ENCODE assay signal across 26 mouse cellular contexts in the genomic region with DNA sequence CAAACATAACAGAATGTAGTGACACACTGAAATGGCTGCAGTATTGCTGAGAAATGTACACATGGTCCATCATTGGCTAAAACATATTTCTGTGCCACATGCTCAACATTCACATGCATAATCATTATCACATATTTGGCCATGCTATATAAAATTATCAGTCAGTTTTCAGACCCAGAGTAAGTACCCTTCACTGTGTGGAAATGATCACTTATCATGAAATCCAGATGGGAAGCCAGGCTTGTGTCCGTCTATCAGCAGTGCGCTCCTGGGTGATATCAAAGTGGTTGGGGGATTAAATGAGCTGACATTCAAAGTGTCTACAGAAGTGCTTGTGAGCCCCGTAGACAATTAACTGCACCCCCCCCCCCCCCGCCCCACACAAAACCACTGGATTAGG.
"Had no signal": no experiment of that assay in that cellular context is flagged by ENCODE, and none has a peak within 500 bp of the region (broad histone marks: within the 10 kb centered on the region; RNA-seq: fewer than 3 reads in every experiment).

No protein-coding gene starts in this region.

- H3K27ac ChIP-seq: gastrocnemius, adult 2 months; heart, embryonic 10.5 days; hindbrain, embryonic 10.5 days; hindbrain, embryonic 12.5 days; hindbrain, embryonic 14.5 days; intestine, embryonic 15.5 days; layer of hippocampus, adult 2 months; left cerebral cortex, adult 2 months; limb, embryonic 10.5 days; limb, embryonic 12.5 days; liver, embryonic 13.5 days had no signal

- H3K36me3 ChIP-seq: heart, embryonic 10.5 days; heart, embryonic 12.5 days; hindbrain, embryonic 10.5 days; hindbrain, embryonic 12.5 days; intestine, embryonic 15.5 days; limb, embryonic 10.5 days; limb, embryonic 12.5 days; liver, embryonic 13.5 days had no signal

- H3K27me3 ChIP-seq: heart, embryonic 12.5 days; hindbrain, embryonic 12.5 days; intestine, embryonic 15.5 days; limb, embryonic 12.5 days; liver, embryonic 13.5 days had no signal

- DNase-seq: gastrocnemius, adult 2 months; gastrocnemius, postnatal 10 days; gastrocnemius, postnatal 25 days; heart, adult 18-20 months; heart, postnatal 10 days; heart, postnatal 4 days; kidney, adult 18-20 months; kidney, adult 8-10 months; kidney, postnatal 10 days; kidney, postnatal 25 days; kidney, postnatal 4 days; liver; liver, embryonic 13.5 days had no signal

- ATAC-seq: hindbrain, embryonic 16.5 days; inflammation-experienced regulatory T-cells, adult 6 months; intestine, embryonic 15.5 days; intestine, postnatal 0 days had no signal

- H3K9ac ChIP-seq: heart, embryonic 12.5 days; hindbrain, embryonic 12.5 days; hindbrain, embryonic 14.5 days; intestine, embryonic 15.5 days; limb, embryonic 12.5 days; liver, embryonic 13.5 days had no signal

- H3K9me3 ChIP-seq: heart, embryonic 10.5 days; heart, embryonic 12.5 days; hindbrain, embryonic 10.5 days; hindbrain, embryonic 12.5 days; intestine, embryonic 15.5 days; limb, embryonic 10.5 days; limb, embryonic 12.5 days; liver, embryonic 13.5 days had no signal

- H3K4me1 ChIP-seq: heart, embryonic 10.5 days; heart, embryonic 12.5 days; hindbrain, embryonic 10.5 days; hindbrain, embryonic 12.5 days; intestine, embryonic 15.5 days; limb, embryonic 10.5 days; limb, embryonic 12.5 days; liver, embryonic 13.5 days had no signal

- H3K4me3 ChIP-seq: gastrocnemius, adult 2 months; heart, embryonic 10.5 days; heart, embryonic 12.5 days; hindbrain, embryonic 10.5 days; hindbrain, embryonic 12.5 days; intestine, embryonic 15.5 days; layer of hippocampus, adult 2 months; left cerebral cortex, adult 2 months; limb, embryonic 10.5 days; limb, embryonic 12.5 days; liver, embryonic 13.5 days had no signal
